Mouse (Mus musculus): ENCODE measurements around the gene Fam118b. TPM values are rescaled to one million over a fixed set of nuclear protein-coding genes. Genes with fewer than 3 reads are reported as not detected.

The Fam118b gene
- total RNA-seq, 1 experiment from 2014 or later: 15.3 TPM

GRCm38 (mm10) chr9:35203536-35203935, 64.1 kb downstream of the Fam118b start:
- no peak for ATAC-seq (replicated peaks; ENCODE audit: insufficient number of reproducible peaks, low FRiP score, low TSS enrichment, poor library complexity, severe bottlenecking)

GRCm38 (mm10) chr9:35200529-35201060, 67.0 kb downstream of the Fam118b start:
- ATAC-seq (replicated peaks; ENCODE audit: insufficient number of reproducible peaks, low FRiP score, low TSS enrichment, poor library complexity, severe bottlenecking): no peak

DNA sequence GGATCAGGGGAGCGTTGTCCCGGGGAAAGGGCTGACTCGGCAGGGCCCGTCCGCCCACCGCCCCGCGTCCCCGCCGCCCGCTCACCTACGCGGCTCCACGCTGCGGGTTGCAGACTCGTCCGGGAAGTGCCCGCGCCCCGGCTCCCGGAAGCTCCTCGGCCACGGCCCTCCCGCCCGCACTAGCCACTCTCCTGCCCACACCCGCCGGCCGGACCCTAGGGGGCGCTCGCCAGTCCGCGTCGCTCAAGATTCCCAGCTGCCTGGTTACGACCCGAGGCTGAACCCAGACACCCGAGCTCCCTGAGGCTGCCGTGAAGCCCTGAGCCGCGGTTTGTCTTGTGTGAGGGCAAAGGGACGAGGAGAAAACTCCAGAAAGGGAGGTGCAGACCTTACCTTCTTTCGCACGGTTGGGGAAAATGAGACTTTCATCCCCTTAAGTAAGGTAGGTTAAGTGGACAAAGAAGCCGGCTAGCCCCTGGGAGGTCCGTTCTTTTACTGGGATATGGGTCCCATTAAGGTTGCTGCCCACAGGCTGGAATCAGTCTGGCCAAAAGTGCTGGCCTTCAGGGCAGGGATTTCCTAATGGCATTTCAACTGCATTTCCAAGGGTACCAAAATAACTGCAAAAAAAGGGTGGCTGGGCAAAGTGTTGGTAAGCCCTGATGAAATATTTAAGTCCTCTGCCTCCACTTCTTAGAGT, 67.7 kb downstream of the Fam118b start, which contains the start of the genes Srpr and Tirap:
Gene Srpr (plus strand): TSS at position 404 of the 700 bp plus-strand sequence.
Gene Tirap (minus strand): TSS at position 520 of the 700 bp plus-strand sequence.
- peak; percentile 92 for ATAC-seq (replicated peaks; ENCODE audit: insufficient number of reproducible peaks, low FRiP score, low TSS enrichment, poor library complexity, severe bottlenecking)

- no peak; the same call in 1 of the 2 replicates for ATAC-seq (replicated peaks; ENCODE audit: insufficient number of reproducible peaks, low FRiP score, low TSS enrichment, poor library complexity, severe bottlenecking)
Measured at GRCm38 (mm10) chr9:35198945-35199771, 68.4 kb downstream of the Fam118b start.

GRCm38 (mm10) chr9:35198351-35198750, 69.3 kb downstream of the Fam118b start:
- ATAC-seq (replicated peaks; ENCODE audit: insufficient number of reproducible peaks, low FRiP score, low TSS enrichment, poor library complexity, severe bottlenecking): no peak

GRCm38 (mm10) chr9:35197625-35198024, 70.0 kb downstream of the Fam118b start:
- ATAC-seq (replicated peaks; ENCODE audit: insufficient number of reproducible peaks, low FRiP score, low TSS enrichment, poor library complexity, severe bottlenecking): no peak

GRCm38 (mm10) chr9:35194048-35194447, 73.6 kb downstream of the Fam118b start:
- ATAC-seq (replicated peaks; ENCODE audit: insufficient number of reproducible peaks, low FRiP score, low TSS enrichment, poor library complexity, severe bottlenecking): no peak

DNA sequence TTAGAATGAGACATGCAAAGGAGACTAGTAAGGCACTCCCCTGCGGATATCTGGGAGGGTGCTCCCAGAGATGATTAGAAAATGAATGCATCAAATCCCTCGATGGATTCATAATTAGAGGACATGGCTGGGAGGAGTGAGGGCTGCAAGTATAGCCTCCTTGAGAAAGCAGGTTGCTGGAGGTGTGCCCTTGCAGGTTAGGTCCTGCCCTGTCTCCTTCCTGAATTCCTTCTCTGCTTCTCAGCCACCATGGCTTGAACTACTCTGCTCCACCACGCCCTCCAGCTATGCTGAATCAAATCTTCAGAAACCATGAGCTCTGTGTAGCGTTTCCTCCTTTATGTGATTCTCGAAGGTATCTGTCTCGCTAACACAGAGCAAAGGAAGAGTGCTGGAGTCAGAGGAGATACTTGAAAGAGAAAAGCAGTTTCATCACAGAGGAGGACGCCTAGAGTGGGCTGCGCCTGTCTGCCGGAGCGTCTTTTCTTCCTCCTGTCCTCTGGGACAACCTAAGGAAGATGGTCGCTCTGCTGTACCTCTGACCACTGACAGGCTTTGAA, 74.5 kb downstream of the Fam118b start:
- no peak for ATAC-seq (replicated peaks; ENCODE audit: insufficient number of reproducible peaks, low FRiP score, low TSS enrichment, poor library complexity, severe bottlenecking)

DNA sequence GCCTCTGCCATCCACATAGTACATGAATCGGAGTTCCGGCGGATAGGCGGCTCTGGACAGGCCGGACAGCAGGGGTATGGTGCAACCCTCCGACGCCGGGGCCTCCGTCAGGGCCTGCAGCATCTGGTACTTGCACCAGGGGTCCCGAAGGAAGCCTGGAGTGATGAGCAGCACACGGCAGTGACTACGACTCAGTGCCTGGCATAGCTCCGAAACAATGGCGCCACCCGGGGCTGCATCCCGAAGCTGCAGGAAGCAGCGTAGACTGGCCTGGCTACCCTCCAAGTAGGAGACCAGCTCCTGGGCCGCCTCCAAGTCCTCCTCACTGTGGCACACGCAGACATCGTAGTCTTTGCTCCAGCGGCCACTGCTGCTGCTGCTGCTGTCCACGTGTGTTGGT, 78.9 kb downstream of the Fam118b start:
- no peak for ATAC-seq (replicated peaks; ENCODE audit: insufficient number of reproducible peaks, low FRiP score, low TSS enrichment, poor library complexity, severe bottlenecking)

GRCm38 (mm10) chr9:35187351-35187903, 80.2 kb downstream of the Fam118b start:
- no peak for ATAC-seq (replicated peaks; ENCODE audit: insufficient number of reproducible peaks, low FRiP score, low TSS enrichment, poor library complexity, severe bottlenecking)

- no peak for ATAC-seq (replicated peaks; ENCODE audit: insufficient number of reproducible peaks, low FRiP score, low TSS enrichment, poor library complexity, severe bottlenecking)
Measured at GRCm38 (mm10) chr9:35186430-35186829, 81.2 kb downstream of the Fam118b start.

DNA sequence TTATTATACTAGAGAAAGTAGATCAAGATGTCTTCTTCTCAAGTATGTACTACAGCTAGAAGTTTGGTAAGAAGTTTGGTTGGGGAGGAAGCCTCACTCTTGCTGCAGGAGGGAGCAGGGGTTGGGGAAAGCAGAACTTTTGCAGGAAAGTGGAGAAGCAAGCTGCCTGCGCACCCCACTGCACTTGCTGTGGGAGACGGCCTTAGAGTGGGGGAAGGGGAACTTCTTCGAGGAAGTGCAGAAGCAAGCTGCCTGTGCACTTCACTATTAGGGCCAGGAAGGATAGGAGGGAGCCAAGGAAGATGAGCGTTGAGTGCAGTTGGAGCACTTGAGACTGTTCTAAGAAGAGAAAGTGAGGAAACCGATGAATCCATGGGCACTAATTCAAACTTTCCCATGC, 84.2 kb downstream of the Fam118b start:
- ATAC-seq (replicated peaks; ENCODE audit: insufficient number of reproducible peaks, low FRiP score, low TSS enrichment, poor library complexity, severe bottlenecking): 0 out of 2 replicates have a peak, but pooled peaks have one; percentile 40

DNA sequence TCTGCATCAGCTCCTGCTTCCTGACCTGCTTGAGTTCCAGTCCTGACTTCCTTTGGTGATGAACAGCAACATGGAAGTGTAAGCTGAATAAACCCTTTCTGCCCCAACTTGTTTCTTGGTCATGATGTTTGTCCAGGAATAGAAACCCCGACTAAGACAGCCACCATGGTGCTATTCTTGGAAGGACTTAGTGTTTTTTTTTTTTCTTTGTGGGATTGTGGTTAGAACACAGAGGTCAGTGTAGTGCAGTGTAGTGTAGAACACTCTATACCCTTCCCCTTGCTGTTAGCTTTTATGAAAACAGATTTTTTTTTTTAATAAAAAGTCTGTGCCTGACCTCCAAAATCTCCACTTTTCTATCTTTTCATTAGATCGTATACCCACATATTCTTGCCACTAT, 84.8 kb downstream of the Fam118b start:
- ATAC-seq (replicated peaks; ENCODE audit: insufficient number of reproducible peaks, low FRiP score, low TSS enrichment, poor library complexity, severe bottlenecking): no peak

DNA sequence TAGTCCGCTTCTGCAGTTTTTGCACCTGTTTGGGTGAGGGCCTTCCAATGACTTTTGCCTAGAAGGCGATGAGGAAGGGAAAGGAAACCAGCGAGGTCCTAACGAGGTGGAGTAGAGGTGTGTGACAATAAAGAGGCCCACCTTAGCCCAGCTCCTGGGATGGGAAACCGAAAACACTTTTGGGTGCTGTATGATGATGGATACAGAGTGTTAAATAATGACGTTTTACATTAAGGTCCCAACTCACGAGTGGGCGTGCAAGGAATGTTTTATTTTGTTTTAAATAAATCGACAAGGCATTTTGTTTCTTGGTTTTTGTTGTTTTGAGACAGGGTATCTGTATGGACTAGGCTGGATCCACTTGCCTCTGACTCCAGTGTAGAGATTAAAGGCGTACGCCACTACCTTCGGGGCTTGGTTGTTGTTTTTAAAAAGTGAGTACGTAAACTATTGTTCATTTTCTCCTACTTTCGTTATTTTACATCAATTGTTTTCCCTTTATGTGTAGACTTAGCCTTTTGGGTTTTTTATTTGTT, 91.4 kb downstream of the Fam118b start:
- ATAC-seq (replicated peaks; ENCODE audit: insufficient number of reproducible peaks, low FRiP score, low TSS enrichment, poor library complexity, severe bottlenecking): no peak

DNA sequence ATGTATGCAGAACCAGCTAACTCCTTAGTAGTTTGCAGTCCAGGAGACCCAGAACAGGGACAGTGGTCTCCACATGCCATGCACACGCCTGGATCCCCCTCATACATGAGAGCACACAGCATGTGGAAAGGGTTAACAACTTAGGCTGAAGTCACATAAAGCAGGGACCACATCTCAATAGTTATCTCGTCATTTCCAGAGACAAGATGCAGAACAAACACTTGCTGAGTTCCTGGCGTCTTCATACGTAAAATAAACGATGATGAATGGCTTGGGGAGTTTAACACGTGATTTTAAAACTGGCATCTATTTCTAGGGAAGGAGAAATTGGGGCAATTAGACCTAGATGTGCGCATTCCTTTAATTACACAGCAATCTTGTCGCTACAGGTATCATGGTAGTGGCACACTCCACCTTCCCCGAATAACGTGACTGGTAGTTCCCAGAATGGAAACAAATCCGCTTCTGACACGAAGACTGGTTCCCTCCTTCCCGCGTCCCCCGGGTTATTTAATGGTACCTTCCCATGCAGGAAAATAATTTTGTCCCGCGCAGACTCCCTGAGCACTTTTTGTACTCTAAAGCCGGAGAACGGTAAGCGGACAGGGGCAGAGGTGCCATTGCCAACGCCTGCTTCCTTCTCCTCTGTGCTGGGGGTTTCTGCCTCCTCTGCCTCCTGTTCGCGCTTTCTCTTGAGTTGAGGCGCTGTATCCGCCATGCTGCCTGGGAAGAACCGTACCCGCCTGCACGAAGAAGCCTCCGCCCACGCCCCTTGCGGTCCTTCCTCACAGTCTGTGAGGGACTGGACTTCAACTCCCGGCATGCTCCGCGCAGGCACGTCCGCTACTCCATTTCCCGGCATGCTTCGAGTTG, 92.1 kb downstream of the Fam118b start, which contains the start of gene Dcps:
Gene Dcps (minus strand): TSS at position 811 of the 873 bp plus-strand sequence.
- ATAC-seq (replicated peaks; ENCODE audit: insufficient number of reproducible peaks, low FRiP score, low TSS enrichment, poor library complexity, severe bottlenecking): peak; percentile 99

DNA sequence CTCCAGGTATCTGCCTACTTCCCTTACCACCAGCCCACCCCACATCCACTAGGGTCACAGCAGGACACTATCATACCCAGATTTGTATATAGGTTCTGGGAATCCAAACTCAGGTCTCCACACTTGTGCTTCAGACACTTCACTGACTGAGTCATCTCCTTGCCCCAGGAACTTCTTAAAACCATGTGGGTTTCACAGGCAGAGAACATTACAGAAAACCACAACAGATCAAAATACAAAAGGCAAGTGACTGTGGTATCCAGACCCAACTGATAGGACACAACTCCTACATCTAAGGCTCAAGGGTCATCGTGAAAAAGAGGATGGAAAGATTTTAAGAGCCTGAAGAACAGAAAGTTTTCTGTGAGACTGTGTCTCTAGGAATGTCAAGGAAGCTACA, 94.3 kb downstream of the Fam118b start:
- ATAC-seq (replicated peaks; ENCODE audit: insufficient number of reproducible peaks, low FRiP score, low TSS enrichment, poor library complexity, severe bottlenecking): no peak

GRCm38 (mm10) chr9:35170071-35170470, 97.5 kb downstream of the Fam118b start:
- ATAC-seq (replicated peaks; ENCODE audit: insufficient number of reproducible peaks, low FRiP score, low TSS enrichment, poor library complexity, severe bottlenecking): no peak

Data from monocyte, adult 5-6 weeks (primary cell).